Mouse (Mus musculus) forebrain, embryonic 14.5 days (tissue): ENCODE data around the gene Cnot4. TPM values are rescaled to one million over a fixed set of nuclear protein-coding genes. Genes with fewer than 3 reads are reported as not detected.
A peak's percentile ranks its signal among the peaks of the same experiment; 100 is the strongest.
"Not testable (repeated sequence)": the region's sequence is repeated elsewhere in the genome, so short reads cannot be mapped to it uniquely, and the experiment has no call there.

ENCODE experiments used
- ATAC-seq: fragments of 200-750 bp; cut with Nextera tagmentation; 2 replicates; pipeline ENCODE4 v1.8.0; 2017; ENCODE audit warnings: mild to moderate bottlenecking, moderate library complexity
- DNase-seq: peaks from one replicate; pipeline ENCODE4 v3.0.0-alpha.2; 2015; ENCODE audit warnings: low spot score
- H3K27ac ChIP-seq: fragments of 300-500 bp; sonication (generic); 2 replicates; pipeline ENCODE4 v1.5.1; 2014; ENCODE audit warnings: low read depth, mild to moderate bottlenecking, control low read depth, low read length, moderate library complexity
- H3K27me3 ChIP-seq: fragments of 300-500 bp; sonication (generic); replicated peaks from 2 replicates; pipeline ENCODE4 v1.6.1; 2014; ENCODE audit warnings: low read length, control low read depth, mixed read lengths; ENCODE audit not compliant: control insufficient read depth, insufficient read depth
- H3K36me3 ChIP-seq: fragments of 300-500 bp; sonication (generic); 2 replicates; pipeline ENCODE4 v1.6.1; 2014; ENCODE audit warnings: low read length, control low read depth; ENCODE audit not compliant: control insufficient read depth, insufficient read depth
- H3K4me1 ChIP-seq: fragments of 300-500 bp; sonication (generic); 2 replicates; pipeline ENCODE4 v1.6.1; 2014; ENCODE audit warnings: antibody characterized with exemption, low read length, control low read depth; ENCODE audit not compliant: control insufficient read depth, insufficient read depth
- H3K4me2 ChIP-seq: fragments of 300-500 bp; sonication (generic); 2 replicates; pipeline ENCODE4 v1.6.1; 2014; ENCODE audit warnings: mild to moderate bottlenecking, control low read depth, low read length
- H3K4me3 ChIP-seq: fragments of 300-500 bp; sonication (generic); 2 replicates; pipeline ENCODE4 v1.5.1; 2014; ENCODE audit warnings: low read depth, low read length, control low read depth
- H3K9ac ChIP-seq: fragments of 300-500 bp; sonication (generic); 2 replicates; pipeline ENCODE4 v1.6.1; 2014; ENCODE audit warnings: mild to moderate bottlenecking, low read length, control low read depth, moderate library complexity
- H3K9me3 ChIP-seq: fragments of 300-500 bp; sonication (generic); replicated peaks from 2 replicates; pipeline ENCODE4 v1.6.1; 2016; ENCODE audit warnings: low read length, control low read depth, mixed read lengths; ENCODE audit not compliant: control insufficient read depth
- WGBS: fragments of 180-500 bp; shearing (Covaris S2); extraction: QIAGEN DNeasy Blood & Tissue Kit; methylation state at CpG from one replicate; pipeline ENCODE4 v1.1.7; 2014; 5-methylcytosine and 5-hydroxymethylcytosine counted together
- polyA plus RNA-seq: library from polyadenylated mRNA; unstranded; fragments of >200 nt; fragmentation: Nextera tagmentation; extraction: Ambion mirVana; gene quantifications from 2 replicates; pipeline ENCODE4 v1.2.1, GENCODE M21; 2014

Gene Cnot4
- polyA plus RNA-seq, result 33.3 and 35.2 TPM in 2 replicates

DNA sequence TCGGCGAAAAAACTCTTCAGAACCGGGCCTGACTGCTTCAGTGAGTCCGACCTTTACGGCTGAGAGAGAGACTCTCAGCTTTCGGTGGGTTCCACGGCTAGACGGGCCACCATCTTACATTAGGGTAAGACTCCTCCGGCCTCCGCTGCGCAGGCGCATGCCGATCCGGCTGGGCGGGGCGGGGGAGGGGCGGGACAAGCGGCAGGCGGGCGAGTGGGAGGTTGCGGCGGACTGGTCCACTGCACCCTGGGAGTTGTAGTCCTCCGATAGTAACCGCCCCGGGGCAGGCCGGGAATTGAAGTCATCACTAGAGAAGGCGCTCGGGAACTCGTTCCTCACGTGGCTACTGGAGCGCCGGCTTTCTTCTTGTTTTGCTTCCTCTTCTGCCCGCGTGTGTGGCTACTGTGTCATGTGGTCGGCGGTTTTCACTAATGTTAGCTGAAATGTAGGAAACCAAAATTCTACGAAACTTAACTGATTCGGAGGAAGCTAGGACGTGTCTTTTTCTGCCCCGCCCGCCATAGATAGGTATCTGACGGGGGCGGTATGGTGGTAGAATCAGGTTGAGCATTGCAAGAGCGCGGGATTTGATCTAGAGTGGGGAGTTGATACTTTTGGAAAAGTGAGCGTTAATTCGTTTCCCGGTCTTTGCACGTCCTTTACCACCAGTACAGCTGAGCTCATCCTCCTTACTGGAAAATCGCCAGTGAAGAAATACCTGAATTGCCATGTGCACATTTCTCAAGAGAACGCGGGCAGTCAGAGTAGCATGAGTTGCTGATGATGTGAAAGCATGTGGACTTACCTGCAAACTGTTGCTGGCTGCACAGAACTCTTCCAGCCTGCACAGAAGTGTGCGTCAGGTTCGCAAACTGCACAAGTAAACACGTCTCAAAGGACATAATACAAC lies at the start of gene Cnot4:
TSS of gene Cnot4 (minus strand) at position 146 of the 910 bp plus-strand sequence.
- Histone ChIP-seq H3K36me3 (no peaks in the 10 kb centered on the region), H3K4me1 (peaks cover 12% of the 10 kb centered on the region), H3K27me3 (no peaks in the 10 kb centered on the region), H3K4me2 (peak within 1 kb of the TSS; percentile 82), H3K9me3 (no peaks in the 10 kb centered on the region), H3K27ac (peak within 1 kb of the TSS; percentile 89), H3K9ac (peak within 1 kb of the TSS; percentile 91), H3K4me3 (peak within 1 kb of the TSS; percentile 78)
- WGBS, result under 1% methylated on average over 53 of the region's 55 CpGs
- ATAC-seq (peak; percentile 99), DNase-seq (peak; percentile 99)

DNA sequence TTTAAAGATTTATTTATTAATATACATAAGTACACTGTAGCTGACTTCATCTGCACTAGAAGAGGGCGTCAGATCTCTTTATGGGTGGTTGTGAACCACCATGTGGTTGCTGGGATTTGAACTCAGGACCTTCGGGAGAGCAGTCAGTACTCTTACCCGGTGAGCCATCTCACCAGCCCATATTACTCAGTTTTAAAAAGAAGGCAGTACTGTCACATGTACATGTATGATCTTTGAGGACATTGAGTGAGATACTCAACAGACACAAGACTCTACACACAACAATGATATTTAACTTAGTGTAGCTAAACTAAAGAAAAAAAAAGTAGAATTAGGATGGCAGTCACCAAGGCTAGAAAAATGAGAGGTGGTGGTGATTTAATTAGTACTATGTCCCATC lies 45.8 kb upstream of the Cnot4 start:
- H3K9me3 ChIP-seq, H3K27ac ChIP-seq, H3K27me3 ChIP-seq, H3K4me1 ChIP-seq, DNase-seq, H3K4me2 ChIP-seq, H3K4me3 ChIP-seq, H3K9ac ChIP-seq, H3K36me3 ChIP-seq, ATAC-seq: not testable (repeated sequence)
- 97% methylated on average over 3 of the region's 3 CpGs for WGBS

DNA sequence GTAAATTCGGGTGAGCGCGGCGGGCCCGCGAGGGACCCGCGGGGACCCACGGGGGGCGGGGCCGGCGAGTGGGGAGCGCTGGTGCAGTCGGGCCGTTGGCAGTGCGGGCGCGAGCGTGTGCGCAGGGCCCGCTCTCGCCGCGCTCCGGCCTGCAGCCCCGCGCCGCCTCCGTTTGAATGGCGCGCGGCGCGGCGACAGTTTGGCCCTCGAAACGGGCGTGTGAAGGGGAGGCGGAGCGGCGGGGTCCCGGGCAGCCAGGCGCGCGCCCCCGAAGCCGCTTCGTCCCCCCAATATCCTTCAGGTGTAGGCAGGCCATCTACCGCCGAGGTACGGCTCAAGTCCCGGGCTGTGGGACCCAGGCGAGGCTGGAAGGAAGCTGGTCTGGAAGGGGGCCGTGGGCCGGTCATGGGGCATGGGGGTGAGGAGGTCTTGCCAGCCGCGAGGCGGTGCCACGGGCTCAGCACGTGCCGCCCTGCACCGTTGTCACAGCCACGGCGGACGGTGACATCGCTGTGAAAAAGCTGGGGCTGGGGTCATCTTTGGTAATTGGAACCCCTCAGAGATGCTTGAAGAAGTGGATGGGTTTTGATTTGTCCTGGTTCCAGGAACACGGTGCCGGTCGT lies 44.2 kb upstream of the Cnot4 start:
- no peaks in the 10 kb centered on the region for H3K9me3 ChIP-seq
- peak; percentile 71 for ATAC-seq
- H3K36me3 ChIP-seq, result no peaks in the 10 kb centered on the region
- peak overlapping the region; percentile 97 for H3K27ac ChIP-seq
- DNase-seq, result peak; percentile 44
- no peaks in the 10 kb centered on the region for H3K27me3 ChIP-seq
- peak overlapping the region; percentile 80 for H3K9ac ChIP-seq
- WGBS, result under 1% methylated on average over 62 of the region's 69 CpGs
- H3K4me3 ChIP-seq, result peak overlapping the region; percentile 92
- H3K4me1 ChIP-seq, result peaks cover 2% of the 10 kb centered on the region; the same call in 1 of the 2 replicates
- H3K4me2 ChIP-seq, result peak overlapping the region; percentile 84

DNA sequence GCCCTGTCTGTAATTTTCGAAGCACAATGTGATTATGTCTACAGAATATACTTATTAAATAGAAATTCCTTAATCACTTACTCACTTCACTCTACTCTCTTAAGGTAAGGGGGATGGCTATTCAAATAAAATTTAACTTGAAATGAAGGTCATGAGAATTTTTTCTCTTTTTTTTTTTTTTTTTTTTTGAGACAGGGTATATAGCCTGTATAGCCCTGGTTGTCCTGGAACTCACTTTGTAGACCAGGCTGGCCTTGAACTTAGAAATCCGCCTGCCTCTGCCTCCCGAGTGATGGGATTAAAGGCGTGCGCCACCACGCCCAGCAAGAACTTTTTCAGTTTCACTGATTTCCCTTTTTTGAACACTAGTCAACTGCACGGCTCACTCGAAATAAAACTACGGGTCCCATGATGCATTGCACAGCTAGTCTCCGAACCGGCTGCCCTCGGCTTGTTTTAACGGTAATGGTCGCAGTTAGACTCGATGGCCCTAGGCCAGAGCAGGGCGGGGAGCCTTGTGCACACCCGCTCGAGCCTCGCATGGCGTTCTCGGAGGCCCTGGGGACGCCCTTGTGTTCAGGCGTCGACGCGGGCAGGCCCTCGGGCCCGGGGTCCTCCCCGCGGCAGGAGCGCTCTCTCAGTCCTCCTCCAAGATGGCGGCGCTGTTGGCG lies 43.6 kb upstream of the Cnot4 start, which contains the start of gene Nup205:
TSS of gene Nup205 (plus strand) at position 443 of the 671 bp plus-strand sequence.
- Histone ChIP-seq H3K4me2 (peak within 1 kb of the TSS; percentile 84), H3K4me3 (peak within 1 kb of the TSS; percentile 92), H3K27ac (peak within 1 kb of the TSS; percentile 97), H3K9me3 (no peaks in the 10 kb centered on the region), H3K4me1 (peaks cover 2% of the 10 kb centered on the region; the same call in 1 of the 2 replicates), H3K9ac (peak within 1 kb of the TSS; percentile 80), H3K36me3 (no peaks in the 10 kb centered on the region), H3K27me3 (no peaks in the 10 kb centered on the region)
- DNase-seq (peak; percentile 94), ATAC-seq (peak; percentile 95)
- WGBS, result 3% methylated on average over 33 of the region's 34 CpGs

DNA sequence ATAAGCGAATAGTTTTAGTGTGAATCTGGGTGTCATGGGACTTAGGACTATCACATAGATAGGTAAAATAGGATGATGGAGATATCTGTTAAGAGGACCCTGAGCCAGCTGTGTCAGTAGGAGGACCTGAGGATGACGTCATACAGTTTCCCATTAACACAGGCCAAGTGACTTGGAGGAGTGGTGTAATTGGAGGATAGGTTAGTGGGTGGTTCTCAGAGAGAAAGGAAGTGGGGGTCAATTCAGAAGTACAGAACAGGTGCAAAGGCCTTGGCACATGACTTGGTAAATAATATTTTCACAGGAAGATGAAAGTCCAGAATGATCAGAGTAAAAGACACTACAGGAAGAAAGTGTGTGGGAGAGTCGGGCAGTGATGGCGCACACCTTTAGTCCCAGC lies 39.7 kb upstream of the Cnot4 start:
- WGBS, result 88% methylated on average over 4 of the region's 4 CpGs
- DNase-seq, result no peak

DNA sequence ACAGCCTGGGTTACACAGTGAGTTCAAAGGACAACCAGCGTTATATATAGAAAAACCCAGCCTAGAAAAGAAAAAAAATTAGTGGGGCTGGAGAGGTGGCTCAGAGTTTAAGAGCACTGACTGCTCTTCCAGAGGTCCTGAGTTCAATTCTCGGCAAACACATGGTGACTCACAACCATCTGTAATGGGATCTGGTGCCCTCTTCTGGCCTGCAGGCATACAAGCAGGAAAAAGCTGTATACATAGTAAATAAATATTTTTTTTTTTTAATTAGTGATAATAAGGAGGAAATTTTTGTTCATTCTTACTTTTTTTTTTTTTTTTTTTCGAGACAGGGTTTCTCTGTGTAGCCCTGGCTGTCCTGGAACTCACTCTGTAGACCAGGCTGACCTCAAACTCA lies 38.5 kb upstream of the Cnot4 start:
- H3K4me3 ChIP-seq, H3K36me3 ChIP-seq, ATAC-seq, H3K9me3 ChIP-seq, H3K27ac ChIP-seq, H3K27me3 ChIP-seq, H3K4me2 ChIP-seq, H3K4me1 ChIP-seq, DNase-seq, H3K9ac ChIP-seq: not testable (repeated sequence)
- WGBS, result 66% methylated on average over 3 of the region's 3 CpGs

More for the DNA sequence above, 39.7 kb upstream of the Cnot4 start:
- Histone ChIP-seq H3K4me2 (no peak overlapping the region), H3K36me3 (no peaks in the 10 kb centered on the region), H3K9ac (no peak overlapping the region), H3K4me3 (no peak overlapping the region), H3K4me1 (no peaks in the 10 kb centered on the region; the same call in 1 of the 2 replicates), H3K27me3 (no peaks in the 10 kb centered on the region), H3K9me3 (no peaks in the 10 kb centered on the region), H3K27ac (no peak overlapping the region)
- ATAC-seq, result no peak

DNA sequence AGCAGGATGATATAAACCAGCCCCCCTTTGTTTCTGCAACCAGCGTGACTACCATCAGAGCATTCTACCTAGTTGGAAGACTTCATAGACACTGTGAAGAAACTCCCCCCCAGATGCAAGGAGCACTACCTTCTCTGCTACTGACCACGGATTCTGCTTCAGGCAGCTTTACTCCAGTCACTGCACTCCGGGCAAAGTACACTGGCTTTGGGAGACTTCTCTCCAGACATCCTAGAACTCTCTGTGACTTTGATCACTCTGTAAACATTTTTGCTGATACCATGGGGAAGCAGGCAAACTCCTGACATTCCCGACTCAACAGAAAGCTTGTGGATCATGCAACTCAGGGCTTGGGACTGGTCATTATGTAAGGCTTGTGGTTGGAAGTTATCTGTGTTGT lies 35.7 kb upstream of the Cnot4 start:
- no peaks in the 10 kb centered on the region for H3K36me3 ChIP-seq
- H3K27ac ChIP-seq, result no peak overlapping the region
- H3K9me3 ChIP-seq, result no peaks in the 10 kb centered on the region
- no peaks in the 10 kb centered on the region for H3K4me1 ChIP-seq
- no peak overlapping the region for H3K4me3 ChIP-seq
- H3K27me3 ChIP-seq, result no peaks in the 10 kb centered on the region
- no peak for DNase-seq
- no peak overlapping the region for H3K4me2 ChIP-seq
- WGBS, result 84% methylated on average over 4 of the region's 4 CpGs
- no peak for ATAC-seq
- H3K9ac ChIP-seq, result no peak overlapping the region

DNA sequence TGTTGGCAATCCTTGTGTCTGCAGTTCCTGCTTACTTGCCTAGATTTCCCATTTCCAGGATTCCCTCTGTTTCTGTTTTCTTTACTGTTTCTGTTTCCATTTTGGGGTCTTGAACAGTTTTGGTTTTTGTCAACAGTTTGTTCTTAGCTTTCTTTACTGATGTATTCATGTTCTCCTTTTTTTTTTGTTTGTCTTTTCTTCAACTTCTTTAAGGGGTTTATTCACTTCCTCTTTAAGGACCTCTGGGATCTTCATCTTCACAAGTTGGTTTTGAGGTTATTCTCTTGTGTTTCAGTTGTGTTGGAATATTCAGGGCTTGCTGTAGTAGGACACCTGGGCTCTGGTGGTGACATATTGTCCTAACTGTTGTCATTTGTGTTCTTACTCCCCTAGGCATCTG lies 21.0 kb upstream of the Cnot4 start:
- no peak overlapping the region for H3K27ac ChIP-seq
- no peaks in the 10 kb centered on the region for H3K9me3 ChIP-seq
- no peaks in the 10 kb centered on the region for H3K36me3 ChIP-seq
- no peak overlapping the region for H3K4me3 ChIP-seq
- DNase-seq, result no peak
- H3K27me3 ChIP-seq, result no peaks in the 10 kb centered on the region
- H3K4me1 ChIP-seq, result no peaks in the 10 kb centered on the region
- ATAC-seq, result no peak
- no peak overlapping the region for H3K4me2 ChIP-seq
- H3K9ac ChIP-seq, result no peak overlapping the region
